Mouse (Mus musculus): ENCODE data around the gene Tspan32. TPM values are rescaled to one million over a fixed set of nuclear protein-coding genes. Genes with fewer than 3 reads are reported as not detected.

Tspan32 gene
- polyA plus RNA-seq, 1 experiment from 2014 or later, result 0.31 TPM

DNA sequence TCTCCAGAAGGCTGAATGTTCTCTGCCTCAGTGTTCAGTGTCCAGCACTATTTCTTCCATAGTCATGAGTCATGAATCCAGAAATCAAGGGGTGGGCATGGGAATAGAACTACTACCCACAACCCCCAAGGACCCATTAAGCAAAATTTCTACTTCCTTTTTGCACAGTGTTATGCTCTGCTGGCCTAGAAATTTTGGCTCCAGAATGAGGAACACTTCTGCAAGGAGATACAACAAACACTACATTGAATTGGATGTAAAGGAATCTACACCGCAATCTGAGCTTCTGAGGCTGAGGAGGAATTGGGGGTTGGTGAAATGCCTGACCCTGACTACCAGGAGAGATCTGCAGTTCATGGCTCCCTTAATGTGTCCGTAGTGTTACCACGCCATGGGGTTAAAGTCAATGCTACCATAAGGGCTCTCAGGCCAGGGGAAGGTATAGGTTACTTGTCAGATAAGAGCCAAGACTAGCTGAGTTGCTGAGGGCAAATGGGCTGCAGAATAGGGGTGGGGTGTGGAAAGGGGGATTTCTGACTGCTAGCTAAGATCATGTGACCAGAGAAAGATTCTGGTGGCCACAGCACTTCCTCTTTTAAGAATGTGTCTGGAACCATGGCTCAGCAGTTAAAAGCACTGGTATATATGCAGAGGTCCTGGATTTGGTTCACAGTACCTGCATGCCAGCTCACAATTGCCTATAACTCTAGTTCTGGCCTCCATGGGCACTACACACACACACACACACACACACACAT is 33.5 kb downstream of the Tspan32 start:
- Histone ChIP-seq H3K36me3 (peaks cover 26% of the 10 kb centered on the region), H3K4me3 (no peak overlapping the region), H3K9ac (no peak overlapping the region), H3K9me3 (no peaks in the 10 kb centered on the region), H3K4me1 (replicated peaks) (0 out of 2 replicates have a peak, but pooled peaks cover 3% of the 10 kb centered on the region), H3K4me2 (no peak overlapping the region), H3K27me3 (no peaks in the 10 kb centered on the region), H3K27ac (replicated peaks) (no peak overlapping the region)
- WGBS, result 92% methylated on average over 3 of the region's 3 CpGs
- ATAC-seq (ENCODE audit: low FRiP score, low read depth), result no peak

DNA sequence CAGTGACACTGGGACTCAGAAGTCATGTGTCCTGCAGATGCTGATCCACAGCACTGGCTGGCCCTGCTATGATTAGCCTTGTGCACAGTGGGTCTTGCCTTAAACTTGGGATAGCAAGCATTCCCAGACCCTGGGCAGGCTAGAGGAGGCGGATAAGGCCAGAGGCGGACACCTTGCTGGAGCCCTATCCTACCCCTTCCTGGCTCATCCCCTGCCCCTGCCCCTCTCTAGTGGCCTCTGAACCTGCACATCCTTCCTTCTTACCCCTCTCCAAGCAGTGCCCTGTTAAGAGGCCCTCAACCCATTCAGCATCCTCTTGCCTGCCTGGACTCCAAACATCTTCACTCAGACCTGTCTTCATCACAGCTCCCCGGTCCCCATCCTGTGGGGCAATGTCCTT is 35.7 kb downstream of the Tspan32 start:
- H3K9me3 ChIP-seq, result no peaks in the 10 kb centered on the region
- WGBS, result 95% methylated on average over 3 of the region's 3 CpGs
- H3K4me1 ChIP-seq (replicated peaks), result 0 out of 2 replicates have a peak, but pooled peaks cover 3% of the 10 kb centered on the region
- no peak for ATAC-seq (ENCODE audit: low FRiP score, low read depth)
- peaks cover 7% of the 10 kb centered on the region; the same call in 1 of the 2 replicates for H3K36me3 ChIP-seq
- H3K4me2 ChIP-seq, result no peak overlapping the region
- H3K4me3 ChIP-seq, result no peak overlapping the region
- no peak overlapping the region for H3K9ac ChIP-seq
- no peaks in the 10 kb centered on the region for H3K27me3 ChIP-seq
- H3K27ac ChIP-seq (replicated peaks), result no peak overlapping the region

DNA sequence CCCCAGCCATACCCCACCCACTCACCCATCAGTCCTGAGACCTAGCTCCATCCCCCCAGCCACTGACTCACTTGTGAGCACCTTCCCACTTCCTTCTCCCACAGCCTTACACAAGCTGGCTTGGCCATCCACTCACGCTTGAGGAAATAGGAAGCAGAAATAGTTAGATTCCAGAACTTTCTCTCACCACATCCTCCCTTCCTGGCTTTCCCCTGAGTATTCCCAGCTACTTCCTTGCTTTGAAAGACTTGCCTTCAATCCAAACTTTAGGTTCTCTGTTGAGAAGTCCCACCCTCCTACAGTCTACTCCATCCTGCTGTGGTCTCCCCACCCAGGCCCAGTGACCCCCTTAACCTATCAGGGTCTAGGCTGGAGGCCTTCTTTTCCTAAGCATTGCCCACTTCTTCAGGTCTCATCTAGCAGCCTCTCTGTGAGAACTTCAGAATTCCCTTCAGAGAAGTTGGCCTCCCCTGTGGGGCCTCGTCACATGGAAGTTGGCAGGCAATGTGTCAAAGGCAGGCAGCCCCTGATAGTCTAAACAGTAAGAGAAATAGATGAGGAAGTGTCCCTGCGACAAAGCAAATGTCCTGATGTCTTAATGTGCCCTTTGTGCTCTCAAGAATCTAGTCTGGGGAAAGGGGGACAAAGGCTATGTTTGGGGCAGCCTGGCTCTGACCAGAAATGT is 36.4 kb downstream of the Tspan32 start:
- no peak overlapping the region for H3K27ac ChIP-seq (replicated peaks)
- H3K4me3 ChIP-seq, result no peak overlapping the region
- ATAC-seq (ENCODE audit: low FRiP score, low read depth), result no peak
- 0 out of 2 replicates have a peak, but pooled peaks cover 6% of the 10 kb centered on the region for H3K36me3 ChIP-seq
- no peak overlapping the region for H3K9ac ChIP-seq
- H3K4me2 ChIP-seq, result no peak overlapping the region
- 0 out of 2 replicates have a peak, but pooled peaks cover 3% of the 10 kb centered on the region for H3K4me1 ChIP-seq (replicated peaks)
- H3K9me3 ChIP-seq, result no peaks in the 10 kb centered on the region
- 83% methylated on average over 3 of the region's 3 CpGs for WGBS
- no peaks in the 10 kb centered on the region for H3K27me3 ChIP-seq

DNA sequence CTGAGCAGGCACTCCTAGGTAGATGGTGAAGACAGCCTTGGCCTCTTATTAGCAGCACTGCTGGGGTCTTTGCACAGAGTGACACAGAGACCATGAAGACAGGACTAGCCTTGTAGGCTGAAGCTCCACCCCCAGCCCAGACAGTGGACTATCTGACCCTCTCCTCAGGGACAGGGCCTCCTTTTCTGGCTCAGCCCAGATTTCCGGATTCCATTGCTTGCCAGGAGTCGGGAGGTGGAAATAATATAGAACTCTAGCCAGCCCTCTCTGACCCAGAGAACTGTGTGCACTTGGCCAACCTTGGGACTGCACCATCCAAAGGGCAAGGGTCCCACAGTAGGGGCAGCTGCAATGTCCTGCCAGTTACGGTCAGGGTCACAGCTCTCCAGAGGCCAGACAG is 37.2 kb downstream of the Tspan32 start:
- H3K27me3 ChIP-seq, result no peaks in the 10 kb centered on the region
- H3K36me3 ChIP-seq, result 0 out of 2 replicates have a peak, but pooled peaks cover 2% of the 10 kb centered on the region
- no peak overlapping the region for H3K27ac ChIP-seq (replicated peaks)
- WGBS, result 48% methylated on average over 3 of the region's 3 CpGs
- no peak for ATAC-seq (ENCODE audit: low FRiP score, low read depth)
- H3K4me2 ChIP-seq, result no peak overlapping the region
- no peaks in the 10 kb centered on the region for H3K9me3 ChIP-seq
- H3K4me1 ChIP-seq (replicated peaks), result 0 out of 2 replicates have a peak, but pooled peaks cover 3% of the 10 kb centered on the region
- no peak overlapping the region for H3K9ac ChIP-seq
- no peak overlapping the region for H3K4me3 ChIP-seq

DNA sequence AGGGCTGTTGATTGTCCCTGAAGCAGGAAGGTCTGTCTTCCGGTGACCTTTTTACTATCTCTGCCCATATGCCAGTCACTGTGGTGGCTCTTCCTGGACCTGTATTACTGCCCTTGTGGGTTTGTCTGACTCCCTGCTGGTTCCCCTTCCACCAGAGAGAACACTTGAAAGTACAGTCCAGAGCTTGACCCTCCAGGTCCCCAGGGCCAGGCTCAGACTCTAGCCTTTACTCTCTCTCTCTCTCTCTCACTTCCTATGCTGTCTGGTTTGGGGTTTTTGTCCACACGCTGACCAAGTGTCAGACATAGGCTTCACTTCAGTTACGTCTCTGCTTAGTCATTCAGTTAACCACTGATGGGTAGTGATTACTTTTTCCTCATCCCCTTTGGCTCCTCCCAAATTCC is 38.1 kb downstream of the Tspan32 start:
- H3K36me3 ChIP-seq, result no peaks in the 10 kb centered on the region
- no peak overlapping the region for H3K27ac ChIP-seq (replicated peaks)
- H3K4me2 ChIP-seq, result no peak overlapping the region
- no peak for ATAC-seq (ENCODE audit: low FRiP score, low read depth)
- H3K27me3 ChIP-seq, result no peaks in the 10 kb centered on the region
- no peaks in the 10 kb centered on the region for H3K9me3 ChIP-seq
- H3K9ac ChIP-seq, result no peak overlapping the region
- 0 out of 2 replicates have a peak, but pooled peaks cover 3% of the 10 kb centered on the region for H3K4me1 ChIP-seq (replicated peaks)
- 86% methylated on average over 3 of the region's 3 CpGs for WGBS
- no peak overlapping the region for H3K4me3 ChIP-seq

DNA sequence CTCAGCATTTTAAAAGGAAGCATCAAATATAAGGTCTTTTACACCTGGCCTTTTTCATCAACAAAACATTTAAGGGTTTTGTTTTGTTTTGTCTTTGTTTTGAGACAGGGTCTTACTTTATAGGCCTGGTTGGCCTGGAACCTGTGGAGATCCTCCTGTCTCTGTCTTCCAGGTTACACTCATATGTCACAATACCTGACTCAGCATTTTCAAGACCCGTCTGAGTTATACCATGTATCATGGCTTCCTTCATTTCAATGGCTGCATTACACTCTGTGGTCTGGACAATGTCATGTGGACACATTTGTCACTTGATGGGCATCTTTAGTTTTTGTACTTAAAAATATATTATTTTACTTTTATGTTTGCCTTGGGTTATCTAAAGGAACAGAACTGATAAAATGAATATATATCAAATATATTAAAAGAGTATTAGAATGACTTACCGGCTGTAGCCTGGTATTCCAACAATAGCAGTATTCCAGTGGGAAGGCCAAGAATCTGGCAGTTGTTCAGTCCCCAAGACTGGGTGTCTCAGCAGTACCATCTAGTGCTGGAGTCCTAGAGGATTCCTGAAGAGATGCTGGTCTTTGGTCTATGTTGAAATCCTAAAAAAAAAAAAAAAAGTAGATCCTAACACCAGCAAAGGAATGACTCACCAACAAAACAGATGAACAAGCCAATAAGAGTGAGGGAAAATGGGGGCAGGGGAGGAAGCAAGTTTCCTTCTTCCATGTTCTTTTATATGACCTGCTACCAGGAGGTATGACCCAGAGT is 39.4 kb downstream of the Tspan32 start:
- Histone ChIP-seq H3K4me2 (no peak overlapping the region), H3K27ac (replicated peaks) (no peak overlapping the region), H3K4me3 (no peak overlapping the region), H3K4me1 (replicated peaks) (0 out of 2 replicates have a peak, but pooled peaks cover 3% of the 10 kb centered on the region), H3K9me3 (no peaks in the 10 kb centered on the region), H3K27me3 (no peaks in the 10 kb centered on the region), H3K9ac (no peak overlapping the region), H3K36me3 (no peaks in the 10 kb centered on the region)
- 95% methylated on average over 2 of the region's 2 CpGs for WGBS
- ATAC-seq (ENCODE audit: low FRiP score, low read depth), result no peak

DNA sequence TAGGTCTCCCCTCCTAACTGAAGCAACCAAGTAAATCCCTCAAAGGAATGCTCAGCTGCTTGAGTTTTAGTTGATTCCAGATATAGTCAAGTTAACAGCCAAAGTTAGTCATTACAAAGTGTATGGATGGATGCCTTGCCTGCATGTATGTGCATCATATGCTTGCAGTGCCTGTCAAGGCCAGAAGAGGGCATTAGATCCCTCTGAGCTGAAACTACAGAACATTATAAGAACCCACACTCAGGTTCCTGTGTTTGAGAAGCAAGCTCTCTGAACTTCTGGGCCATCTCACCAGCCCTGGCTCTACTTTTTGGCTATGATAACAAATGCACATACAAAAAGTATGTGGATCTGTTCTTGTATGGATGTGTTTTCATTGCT is 40.0 kb downstream of the Tspan32 start:
- no peaks in the 10 kb centered on the region for H3K9me3 ChIP-seq
- 0 out of 2 replicates have a peak, but pooled peaks cover 3% of the 10 kb centered on the region for H3K4me1 ChIP-seq (replicated peaks)
- no peak overlapping the region for H3K27ac ChIP-seq (replicated peaks)
- H3K4me2 ChIP-seq, result no peak overlapping the region
- no peak overlapping the region for H3K9ac ChIP-seq
- ATAC-seq (ENCODE audit: low FRiP score, low read depth), result no peak
- no peaks in the 10 kb centered on the region for H3K27me3 ChIP-seq
- H3K4me3 ChIP-seq, result no peak overlapping the region
- no peaks in the 10 kb centered on the region for H3K36me3 ChIP-seq

DNA sequence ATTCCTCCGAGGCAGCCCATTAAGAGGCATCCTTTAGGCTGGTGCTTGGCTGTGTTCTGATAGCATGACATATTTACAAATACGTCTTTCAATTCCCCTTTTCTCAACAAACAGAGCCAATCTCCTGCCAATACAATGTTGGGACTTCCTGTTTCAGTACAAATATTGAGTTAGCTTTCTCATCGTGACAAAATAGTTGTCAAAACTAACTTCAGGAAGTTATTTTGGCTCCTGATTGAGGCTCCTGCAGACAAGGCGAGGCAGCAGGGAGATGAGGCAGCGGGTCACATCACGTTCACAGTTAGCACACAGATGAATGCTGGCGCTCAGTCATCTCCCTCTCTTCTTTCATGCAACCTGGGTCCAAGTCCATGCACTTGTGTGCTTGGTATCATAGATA is 41.5 kb downstream of the Tspan32 start:
- Histone ChIP-seq H3K9me3 (no peaks in the 10 kb centered on the region), H3K4me2 (no peak overlapping the region), H3K4me1 (replicated peaks) (0 out of 2 replicates have a peak, but pooled peaks cover 3% of the 10 kb centered on the region), H3K4me3 (no peak overlapping the region), H3K27ac (replicated peaks) (no peak overlapping the region), H3K27me3 (no peaks in the 10 kb centered on the region), H3K36me3 (no peaks in the 10 kb centered on the region), H3K9ac (no peak overlapping the region)
- WGBS, result 80% methylated on average over 7 of the region's 7 CpGs
- no peak for ATAC-seq (ENCODE audit: low FRiP score, low read depth)

DNA sequence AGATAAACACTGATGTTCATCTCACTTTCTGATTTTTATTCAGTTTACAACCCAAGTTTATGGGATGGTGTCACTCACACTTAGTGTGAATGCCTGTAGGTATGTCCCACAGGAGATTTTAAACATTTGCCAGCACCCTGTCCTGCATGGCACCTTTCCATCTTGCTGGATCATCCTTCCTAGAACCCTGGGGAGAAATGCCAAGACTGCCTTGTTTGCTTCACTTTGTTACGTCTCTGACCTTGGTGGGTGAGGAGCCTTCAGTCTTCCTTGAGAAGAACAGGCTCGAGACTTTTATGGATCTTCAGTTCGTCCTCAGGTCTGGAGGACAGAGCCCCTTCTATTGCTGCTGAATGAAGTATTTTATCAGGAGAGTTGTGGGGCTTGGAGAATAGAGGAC is 44.5 kb downstream of the Tspan32 start:
- no peak overlapping the region for H3K9ac ChIP-seq
- no peak overlapping the region for H3K27ac ChIP-seq (replicated peaks)
- H3K4me2 ChIP-seq, result no peak overlapping the region
- H3K27me3 ChIP-seq, result no peaks in the 10 kb centered on the region
- H3K4me1 ChIP-seq (replicated peaks), result peaks cover 18% of the 10 kb centered on the region
- no peaks in the 10 kb centered on the region for H3K9me3 ChIP-seq
- 81% methylated on average over 3 of the region's 3 CpGs for WGBS
- H3K36me3 ChIP-seq, result no peaks in the 10 kb centered on the region
- H3K4me3 ChIP-seq, result no peak overlapping the region
- no peak for ATAC-seq (ENCODE audit: low FRiP score, low read depth)

DNA sequence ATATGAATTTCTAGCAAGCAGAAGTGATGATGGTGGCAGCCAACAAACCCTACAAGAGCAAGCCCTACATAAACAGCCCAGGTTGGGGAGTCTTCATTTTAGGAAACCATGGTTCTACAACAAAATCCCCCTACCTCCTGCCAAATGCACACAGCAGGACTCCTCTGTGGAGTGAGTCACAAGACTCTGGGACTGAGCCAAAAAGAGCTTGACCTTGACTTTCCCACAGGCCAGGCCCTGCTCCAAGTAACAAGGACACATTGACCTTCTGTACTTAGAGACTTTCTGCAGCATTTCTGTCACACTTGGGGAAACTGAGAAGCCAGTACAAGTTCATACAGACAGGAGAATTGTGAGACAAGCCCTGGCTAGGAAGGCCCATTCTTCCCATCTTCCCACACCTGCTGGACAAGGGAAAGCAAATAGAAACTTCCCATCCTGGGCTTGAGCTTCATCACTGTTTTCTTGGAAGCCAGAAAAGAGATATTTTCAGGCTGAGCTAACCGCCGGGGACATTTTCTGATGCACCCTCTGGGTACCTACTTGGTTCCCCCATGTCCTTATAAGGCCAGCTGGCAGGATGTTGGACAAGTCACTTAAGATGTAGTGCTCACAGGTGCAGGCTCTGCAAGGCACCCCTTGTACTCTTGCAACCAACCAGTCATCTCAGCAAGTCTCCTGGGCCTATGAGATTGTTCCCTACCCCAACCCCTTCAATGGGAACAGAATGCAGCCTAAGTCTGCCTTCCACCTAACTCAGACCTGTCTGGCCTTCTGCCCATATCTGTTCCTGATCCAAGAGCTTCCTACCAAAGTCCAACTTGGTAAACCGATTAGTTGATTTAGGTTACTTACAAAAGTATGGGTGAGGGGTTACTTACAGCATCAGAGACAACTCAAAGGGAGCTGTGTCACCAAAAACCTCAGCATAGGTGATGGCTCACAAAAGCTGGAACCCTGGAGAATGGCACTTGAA is 45.3 kb downstream of the Tspan32 start:
- WGBS, result 90% methylated on average over 3 of the region's 3 CpGs
- H3K4me3 ChIP-seq, result no peak overlapping the region
- H3K9me3 ChIP-seq, result no peaks in the 10 kb centered on the region
- no peak overlapping the region for H3K9ac ChIP-seq
- no peak overlapping the region for H3K27ac ChIP-seq (replicated peaks)
- no peak overlapping the region for H3K4me2 ChIP-seq
- no peaks in the 10 kb centered on the region for H3K36me3 ChIP-seq
- no peak for ATAC-seq (ENCODE audit: low FRiP score, low read depth)
- H3K27me3 ChIP-seq, result no peaks in the 10 kb centered on the region
- H3K4me1 ChIP-seq (replicated peaks), result peaks cover 26% of the 10 kb centered on the region

DNA sequence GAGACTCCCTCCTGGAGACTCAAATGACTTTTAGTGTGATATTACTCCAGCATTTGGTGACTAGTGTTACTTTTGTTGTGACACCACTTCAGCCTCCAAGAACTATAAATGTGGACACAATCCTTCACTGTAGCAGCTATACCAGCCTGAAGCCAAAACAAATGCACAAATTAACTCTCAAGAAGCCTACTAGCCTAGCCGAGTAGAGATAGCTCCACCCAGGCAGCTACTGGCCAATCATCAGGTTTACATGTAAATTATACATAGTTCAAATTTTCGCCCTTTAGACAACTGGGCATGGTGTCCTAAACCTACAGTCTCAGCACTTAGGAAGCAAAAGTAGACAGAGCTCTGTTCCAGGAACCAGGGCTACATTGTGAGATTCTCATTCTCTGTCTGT is 46.5 kb downstream of the Tspan32 start:
- WGBS, result 70% methylated on average over 2 of the region's 2 CpGs
- no peaks in the 10 kb centered on the region for H3K27me3 ChIP-seq
- no peak overlapping the region for H3K27ac ChIP-seq (replicated peaks)
- no peaks in the 10 kb centered on the region for H3K9me3 ChIP-seq
- H3K4me3 ChIP-seq, result no peak overlapping the region
- H3K4me2 ChIP-seq, result no peak overlapping the region
- no peak for ATAC-seq (ENCODE audit: low FRiP score, low read depth)
- H3K9ac ChIP-seq, result no peak overlapping the region
- H3K4me1 ChIP-seq (replicated peaks), result peaks cover 38% of the 10 kb centered on the region
- no peaks in the 10 kb centered on the region for H3K36me3 ChIP-seq

Measured in hindbrain, embryonic 15.5 days (tissue).